Mouse (Mus musculus): ENCODE results near the gene Gm42957.

- TF ChIP-seq CTCF (IDR thresholded peaks at IDR 0.05; ENCODE audit: extremely low read depth, insufficient read depth, insufficient read length, insufficient replicate concordance) = no peak
- TF ChIP-seq POLR2A (IDR thresholded peaks at IDR 0.05; ENCODE audit: low read depth, low read length) = peak; percentile 42
These were observed 41.3 kb upstream of the Gm42957 start, which contains the start of gene Polr3gl for GRCm38 (mm10) chr3:96593790-96594560.

Measured in spleen, adult 2 months (tissue).